8 mouse cellular contexts compared by ENCODE assay signal in the genomic region with DNA sequence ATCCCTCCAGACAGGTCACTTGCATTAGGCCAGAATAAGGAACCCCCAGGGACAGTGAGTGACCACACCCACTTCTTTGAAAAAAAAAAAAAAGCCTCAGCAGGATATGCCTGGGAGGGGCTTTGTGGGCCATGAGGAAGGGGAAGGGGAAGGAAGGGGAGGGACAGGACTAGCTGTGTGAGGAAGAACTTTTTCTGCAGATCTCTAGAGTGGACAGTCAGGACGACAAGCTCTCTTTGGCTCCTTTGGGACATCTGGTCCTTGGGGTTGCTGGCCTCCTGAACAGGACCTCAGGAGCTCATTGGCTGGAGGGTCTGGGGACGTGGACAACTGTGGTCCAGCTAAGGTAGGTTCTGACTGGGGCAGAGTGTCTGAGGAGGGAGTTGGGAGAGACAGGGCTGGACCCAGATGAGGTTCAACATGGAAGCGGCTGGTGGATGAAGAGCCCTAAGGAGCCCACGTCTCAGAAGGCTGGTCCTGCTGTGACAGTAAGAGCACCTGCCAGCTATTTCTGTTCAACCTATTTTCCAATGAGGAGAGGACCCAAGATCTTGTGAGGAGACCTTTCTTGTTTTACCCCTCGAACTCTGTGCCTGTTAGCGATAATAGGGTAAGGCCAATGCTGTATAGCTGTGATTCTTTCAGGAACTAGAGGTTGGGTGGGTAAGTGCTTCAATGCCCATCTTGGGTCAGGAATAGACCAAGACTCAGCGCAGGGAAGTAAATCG. TPM values are rescaled to one million over a fixed set of nuclear protein-coding genes. Genes with fewer than 3 reads are reported as not detected.
DNase-seq lines count a peak whose midpoint lies in the region; ATAC-seq and TF ChIP-seq lines count a peak whose summit lies in the region.

A gene (plus strand): TSS at position 118 of the 728 bp plus-strand sequence.

- H3K27ac ChIP-seq in CH12.LX (ENCODE audit: insufficient read depth, low read depth), result peak within 1 kb of the TSS; percentile 94
- no peak within 1 kb of the TSS for H3K27ac ChIP-seq in intestine, postnatal 0 days (ENCODE audit: low read depth, low read length)
- no peak within 1 kb of the TSS for H3K27ac ChIP-seq in lung, embryonic 15.5 days

- peaks cover 4 to 18% of the 10 kb centered on the region in 2 experiments for H3K36me3 ChIP-seq in CH12.LX (replicated peaks in 1 of 2; ENCODE audit: control insufficient read depth in 1 of 2, insufficient read depth in 1 of 2, low read length in 1 of 2)
- H3K36me3 ChIP-seq in intestine, postnatal 0 days (ENCODE audit: control insufficient read depth, insufficient read depth), result no peaks in the 10 kb centered on the region
- no peaks in the 10 kb centered on the region for H3K36me3 ChIP-seq in lung, embryonic 15.5 days

- peaks cover 44 to 72% of the 10 kb centered on the region in 2 experiments for H3K4me1 ChIP-seq in CH12.LX (ENCODE audit: control insufficient read depth in 1 of 2, insufficient read depth in 2 of 2)
- no peaks in the 10 kb centered on the region for H3K4me1 ChIP-seq in intestine, postnatal 0 days (replicated peaks; ENCODE audit: control insufficient read depth, insufficient read depth, low read length)
- H3K4me1 ChIP-seq in lung, embryonic 15.5 days, result peaks cover 7% of the 10 kb centered on the region; the same call in 1 of the 2 replicates

- peak; percentile 51 for ATAC-seq in common myeloid progenitor, adult 5-6 weeks (replicated peaks; ENCODE audit: low read depth, poor library complexity, severe bottlenecking)
- no peak for ATAC-seq in intestine, postnatal 0 days
- ATAC-seq in lung, embryonic 15.5 days (ENCODE audit: borderline replicate concordance, extremely low read depth, low FRiP score, low TSS enrichment), result 0 out of 2 replicates have a peak, but pooled peaks have one; percentile 27
- ATAC-seq in frontal cortex, adult (ENCODE audit: low TSS enrichment), result no peak

- H3K79me2 ChIP-seq in CH12.LX (replicated peaks; ENCODE audit: control insufficient read depth, extremely low read depth, insufficient read depth, poor library complexity, severe bottlenecking), result peaks cover 46% of the 10 kb centered on the region

- no peak for TF ChIP-seq CTCF in CH12.LX (conservative IDR thresholded peaks at IDR 0.05 in 1 of 2, IDR thresholded peaks at IDR 0.05 in 1 of 2; ENCODE audit: low read depth in 2 of 2, low read length in 2 of 2)
- no peak for TF ChIP-seq CTCF in intestine, postnatal 0 days (IDR thresholded peaks at IDR 0.05; ENCODE audit: low read depth)

- H3K27me3 ChIP-seq in CH12.LX (replicated peaks), result no peaks in the 10 kb centered on the region
- no peaks in the 10 kb centered on the region for H3K27me3 ChIP-seq in intestine, postnatal 0 days (replicated peaks; ENCODE audit: control insufficient read depth, insufficient read depth, low read length)
- H3K27me3 ChIP-seq in lung, embryonic 15.5 days, result no peaks in the 10 kb centered on the region

- peak; percentile 86 for TF ChIP-seq POLR2A in CH12.LX (IDR thresholded peaks at IDR 0.05; ENCODE audit: low read depth, low read length)

- TF ChIP-seq RAD21 in CH12.LX (IDR thresholded peaks at IDR 0.05; ENCODE audit: low read depth, low read length), result no peak; the same call in 1 of the 2 replicates

- WGBS in intestine, postnatal 0 days, result 83% methylated on average over 8 of the region's 8 CpGs
- 75% methylated on average over 8 of the region's 8 CpGs for WGBS in lung, embryonic 15.5 days

- in situ Hi-C loops in CH12.LX (cut with MboI; ENCODE audit: low pct_ligation_motif_present, low pct_unique_long_range_greater_than_20kb, low sequenced_read_pairs), result no loop called here

- dilution Hi-C loops in CH12.LX (cut with MboI; ENCODE audit: extremely low pct_ligation_motif_present, extremely low pct_unique_long_range_greater_than_20kb, low sequenced_read_pairs), result no loop called here

- H3K4me3 ChIP-seq in CH12.LX (replicated peaks in 1 of 3; ENCODE audit: low read depth in 2 of 3, low read length in 2 of 3, poor library complexity in 1 of 3), result peak within 1 kb of the TSS; percentile 71 to 96 (median 71)
- H3K4me3 ChIP-seq in intestine, postnatal 0 days (ENCODE audit: low read depth, low read length), result 0 out of 2 replicates have a peak within 1 kb of the TSS, but pooled peaks have one; percentile 5
- H3K4me3 ChIP-seq in lung, embryonic 15.5 days, result peak within 1 kb of the TSS; percentile 31

- peak within 1 kb of the TSS; percentile 90 for H3K9ac ChIP-seq in CH12.LX (ENCODE audit: insufficient read depth, low read depth)
- H3K9ac ChIP-seq in intestine, postnatal 0 days (ENCODE audit: low read depth, low read length), result no peak within 1 kb of the TSS
- no peak within 1 kb of the TSS for H3K9ac ChIP-seq in lung, embryonic 15.5 days

- peak; percentile 95 for DNase-seq in CH12.LX (ENCODE audit: extremely low read depth)
- no peak for DNase-seq in urinary bladder, postnatal 36 days (ENCODE audit: low spot score in 2 of 2)
- DNase-seq in MN1 (ENCODE audit: low spot score), result no peak
- no peak for DNase-seq in frontal cortex, postnatal 10 days (ENCODE audit: low spot score in 2 of 2)

- no peak; the same call in 1 of the 2 replicates for TF ChIP-seq EP300 in CH12.LX (IDR thresholded peaks at IDR 0.05; ENCODE audit: low read length)

- H3K4me2 ChIP-seq in CH12.LX (ENCODE audit: insufficient read depth, low read depth, poor library complexity, severe bottlenecking), result peak within 1 kb of the TSS; percentile 54
- peak within 1 kb of the TSS; percentile 46 for H3K4me2 ChIP-seq in intestine, postnatal 0 days (replicated peaks; ENCODE audit: low read depth)
- H3K4me2 ChIP-seq in lung, embryonic 15.5 days, result peak within 1 kb of the TSS; percentile 42

- H3K9me3 ChIP-seq in CH12.LX (replicated peaks; ENCODE audit: low read length), result peaks cover 3% of the 10 kb centered on the region
- H3K9me3 ChIP-seq in intestine, postnatal 0 days (ENCODE audit: control insufficient read depth), result no peaks in the 10 kb centered on the region
- H3K9me3 ChIP-seq in lung, embryonic 15.5 days, result no peaks in the 10 kb centered on the region

TF ChIP-seq in CH12.LX, 34 proteins besides CTCF, POLR2A, EP300 and RAD21 (continues in another document):
- TF ChIP-seq ZNF384 (IDR thresholded peaks at IDR 0.05; ENCODE audit: low read depth, low read length) (peak; percentile 99), MXI1 (IDR thresholded peaks at IDR 0.05; ENCODE audit: low read depth, low read length) (0 out of 2 replicates have a peak, but pooled peaks have one; percentile 42), TCF12 (IDR thresholded peaks at IDR 0.05; ENCODE audit: low read depth, low read length) (0 out of 2 replicates have a peak, but pooled peaks have one; percentile 6), SIN3A (IDR thresholded peaks at IDR 0.05; ENCODE audit: low read length) (peak; percentile 97), MYC (IDR thresholded peaks at IDR 0.05; ENCODE audit: low read depth, low read length) (no peak), E2F4 (IDR thresholded peaks at IDR 0.05; ENCODE audit: insufficient replicate concordance, low read depth, low read length) (no peak), MAX (IDR thresholded peaks at IDR 0.05; ENCODE audit: low read length) (peak; percentile 8; the same call in 1 of the 2 replicates), IRF4 (IDR thresholded peaks at IDR 0.05; ENCODE audit: low read depth, low read length) (no peak; the same call in 1 of the 2 replicates), PAX5 (IDR thresholded peaks at IDR 0.05; ENCODE audit: low read length) (no peak), GABPA (IDR thresholded peaks at IDR 0.05; ENCODE audit: insufficient replicate concordance, low read depth, low read length) (no peak), ETS1 (conservative IDR thresholded peaks at IDR 0.05; ENCODE audit: low read depth, low read length) (no peak), TBP (conservative IDR thresholded peaks at IDR 0.05; ENCODE audit: low read depth, low read length) (peak; percentile 92; the same call in 1 of the 2 replicates), MEF2A (IDR thresholded peaks at IDR 0.05; ENCODE audit: borderline replicate concordance, low read depth, low read length) (peak; percentile 55; the same call in 1 of the 2 replicates), CHD1 (IDR thresholded peaks at IDR 0.05; ENCODE audit: low read depth, low read length) (peak; percentile 93), USF2 (conservative IDR thresholded peaks at IDR 0.05; ENCODE audit: low read depth, low read length) (no peak), KAT2A (IDR thresholded peaks at IDR 0.05; ENCODE audit: insufficient replicate concordance, low read length) (0 out of 2 replicates have a peak, but pooled peaks have one; percentile 34), BHLHE40 (IDR thresholded peaks at IDR 0.05; ENCODE audit: low read depth, low read length) (no peak), POLR2AphosphoS2 (IDR thresholded peaks at IDR 0.05; ENCODE audit: low read depth, low read length) (peak; percentile 89), NRF1 (IDR thresholded peaks at IDR 0.05; ENCODE audit: low read depth, low read length) (no peak), MAZ (IDR thresholded peaks at IDR 0.05; ENCODE audit: low read depth, low read length) (no peak; the same call in none of the 2 replicates), HCFC1 (IDR thresholded peaks at IDR 0.05; ENCODE audit: low read depth, low read length) (peak; percentile 55), CHD2 (IDR thresholded peaks at IDR 0.05; ENCODE audit: low read length) (no peak; the same call in 1 of the 2 replicates), MAFK (IDR thresholded peaks at IDR 0.05; ENCODE audit: insufficient replicate concordance, low read length) (no peak), UBTF (IDR thresholded peaks at IDR 0.05; ENCODE audit: low read depth, low read length) (peak; percentile 42; the same call in 1 of the 2 replicates), SMC3 (IDR thresholded peaks at IDR 0.05; ENCODE audit: low read depth, low read length) (no peak; the same call in 1 of the 2 replicates), NELFE (IDR thresholded peaks at IDR 0.05; ENCODE audit: low read depth, low read length) (peak; percentile 96), ZKSCAN1 (IDR thresholded peaks at IDR 0.05; ENCODE audit: borderline replicate concordance, low read depth, low read length) (no peak), ELF1 (IDR thresholded peaks at IDR 0.05; ENCODE audit: low read depth, low read length) (peak; percentile 73; the same call in 1 of the 2 replicates), JUN (IDR thresholded peaks at IDR 0.05; ENCODE audit: insufficient read depth, low read depth, low read length) (no peak; the same call in 1 of the 2 replicates), RCOR1 (conservative IDR thresholded peaks at IDR 0.05; ENCODE audit: low read depth, low read length) (no peak)

RNA-seq across cellular contexts. Expression of the gene that starts here (rescaled TPM):
- total RNA-seq in CH12.LX (2012; rRNA removed) (88.4 and 102 TPM in 2 replicates), CH12.LX (2014; rRNA removed) (80.9 and 82.9 TPM in 2 replicates)
- 90.2 and 95.9 TPM in 2 replicates for polyA plus RNA-seq in CH12.LX (2012; ENCODE audit: insufficient read length, low read depth)
- 0.53 and 2.6 TPM in 2 replicates for total RNA-seq in common myeloid progenitor, adult 5-6 weeks (2017)
- polyA plus RNA-seq in intestine, postnatal 0 days (2015; fragmentation: Nextera tagmentation; extraction: Ambion mirVana), result 1.0 and 1.4 TPM in 2 replicates
- polyA plus RNA-seq in lung, embryonic 15.5 days (2015; fragmentation: Nextera tagmentation; extraction: Ambion mirVana), result 6.3 and 7.3 TPM in 2 replicates

Comparison
In these comparisons a context has a peak if more than half of its experiments do, and no peak if none do; other contexts are left out.
1. RNA of the gene that starts here (total RNA-seq): 80.9 to 102 TPM in CH12.LX; 0.53 to 2.6 TPM in common myeloid progenitor, adult 5-6 weeks; every median in the first group is over 10 times any median in the second.
2. RNA of the gene that starts here (polyA plus RNA-seq): 90.2 to 95.9 TPM in CH12.LX; 6.3 to 7.3 TPM in lung, embryonic 15.5 days and 1.0 to 1.4 TPM in intestine, postnatal 0 days; every median in the first group is over 10 times any median in the second.
3. H3K4me3 ChIP-seq: peak in every context shown above with its lines; median percentile 71 in CH12.LX; 31 in lung, embryonic 15.5 days; 5 in intestine, postnatal 0 days.
4. ATAC-seq: peak in common myeloid progenitor, adult 5-6 weeks (single experiment) and lung, embryonic 15.5 days (single experiment); none in intestine, postnatal 0 days (single experiment) and frontal cortex, adult (single experiment).
5. Peak in every context shown above with its lines, with median percentiles within 50 percentile points of each other: H3K4me2 ChIP-seq.